In genomic region chr13:20120723-20121122, GRCm38 (mm10) we compare ENCODE assay signal across 9 mouse cellular contexts. TPM values are rescaled to one million over a fixed set of nuclear protein-coding genes. Genes with fewer than 3 reads are reported as not detected.
DNase-seq lines count a peak whose midpoint lies in the region; ATAC-seq lines count a peak whose summit lies in the region.
"Had no signal": no experiment of that assay in that cellular context is flagged by ENCODE, and none has a peak within 500 bp of the region (broad histone marks: within the 10 kb centered on the region; RNA-seq: fewer than 3 reads in every experiment).

No protein-coding gene starts in this region.

- no peak overlapping the region for H3K4me2 ChIP-seq in heart, embryonic 14.5 days (ENCODE audit: low read length)

- peak overlapping the region; percentile 19 to 33; a peak in 1 of 4 replicates for H3K27ac ChIP-seq in heart, embryonic 14.5 days (replicated peaks in 1 of 2; ENCODE audit: control insufficient read depth in 1 of 2, insufficient read depth in 1 of 2, low read depth in 2 of 2, low read length in 2 of 2)
- H3K27ac ChIP-seq: embryonic facial prominence, embryonic 10.5 days had no signal

- ATAC-seq in heart, embryonic 14.5 days (ENCODE audit: insufficient number of reproducible peaks, insufficient read depth, low FRiP score, low read depth): no peak
- ATAC-seq in erythroid progenitor cell, adult 5-6 weeks (replicated peaks; ENCODE audit: low FRiP score, poor library complexity, severe bottlenecking): no peak

- DNase-seq in urinary bladder, postnatal 14 days (ENCODE audit: low spot score): peak; percentile 30
- no peak for DNase-seq in urinary bladder, postnatal 25 days (ENCODE audit: low spot score)
- peak; percentile 49 for DNase-seq in lung, postnatal 4 days
- DNase-seq in right cerebral cortex, adult 2 months (ENCODE audit: low spot score in 2 of 2): no peak
- DNase-seq in left cerebral cortex, adult 9 months (ENCODE audit: low spot score in 2 of 2): no peak
- DNase-seq in kidney, adult 8-10 months: no peak

- H3K9ac ChIP-seq in heart, embryonic 14.5 days (ENCODE audit: low read length): no peak overlapping the region

- H3K9me3 ChIP-seq in heart, embryonic 14.5 days (ENCODE audit: control insufficient read depth, low read length): no peaks in the 10 kb centered on the region
- H3K9me3 ChIP-seq: embryonic facial prominence, embryonic 10.5 days had no signal

- H3K4me3 ChIP-seq in heart, embryonic 14.5 days (ENCODE audit: control insufficient read depth in 1 of 2, insufficient read depth in 1 of 2, low read depth in 1 of 2, low read length in 2 of 2): no peak overlapping the region
- H3K4me3 ChIP-seq: embryonic facial prominence, embryonic 10.5 days had no signal

- WGBS in heart, embryonic 14.5 days: 59% methylated on average over 5 of the region's 5 CpGs

- H3K4me1 ChIP-seq in heart, embryonic 14.5 days (ENCODE audit: control insufficient read depth in 2 of 2, insufficient read depth in 2 of 2, low read length in 2 of 2): peaks cover 6% of the 10 kb centered on the region in 2 experiments

- no peaks in the 10 kb centered on the region for H3K36me3 ChIP-seq in heart, embryonic 14.5 days (ENCODE audit: control insufficient read depth, insufficient read depth, low read length)
- H3K36me3 ChIP-seq: embryonic facial prominence, embryonic 10.5 days had no signal

- no peaks in the 10 kb centered on the region for H3K27me3 ChIP-seq in heart, embryonic 14.5 days (ENCODE audit: control insufficient read depth, insufficient read depth, low read length)

RNA-seq across cellular contexts. Expression of gene Elmo1, which starts 30.3 kb away (rescaled TPM):
- polyA plus RNA-seq in heart, embryonic 14.5 days (2014; fragmentation: Nextera tagmentation; extraction: Ambion mirVana): 10.4 and 12.7 TPM in 2 replicates
- 20.5 and 20.9 TPM in 2 replicates for total RNA-seq in erythroid progenitor cell, adult 5-6 weeks (2015; ENCODE audit: low replicate concordance)
- total RNA-seq in erythroid progenitor cell, adult 5-6 weeks (2017; ENCODE audit: low replicate concordance): 5.7 and 9.6 TPM in 2 replicates

Comparison
In these comparisons a context has a peak if more than half of its experiments do, and no peak if none do; other contexts are left out.
1. DNase-seq: peak in urinary bladder, postnatal 14 days (single experiment) and lung, postnatal 4 days (2 of 2); none in urinary bladder, postnatal 25 days (single experiment), right cerebral cortex, adult 2 months (0 of 2), left cerebral cortex, adult 9 months (0 of 2) and kidney, adult 8-10 months (0 of 2).